Mouse (Mus musculus) T-helper 17 cell (primary cell): Measurements from ENCODE around the gene Sucla2.
"Not testable (repeated sequence)": the region's sequence is repeated elsewhere in the genome, so short reads cannot be mapped to it uniquely, and the experiment has no call there.

Source experiments
- in situ Hi-C, 2 experiments: fragments of 300-600 bp; cut with MboI, MseI; formaldehyde crosslinking; loops; 1 replicate in 1 of 2; 2 replicates in 1 of 2; pipeline ENCODE4 v1.15.1; 2025; ENCODE audit warnings: high pct_unique_total_duplicates in 2 of 2

Gene Sucla2

GRCm38 (mm10) chr14:73607732-73608131 is 82.6 kb downstream of the Sucla2 start:
- in situ Hi-C loops = no loop called here

GRCm38 (mm10) chr14:73608668-73609481 is 83.8 kb downstream of the Sucla2 start:
- in situ Hi-C loops = no loop called here

- in situ Hi-C loops = not testable (repeated sequence)
These were observed 89.8 kb downstream of the Sucla2 start for GRCm38 (mm10) chr14:73614961-73615360.

GRCm38 (mm10) chr14:73620880-73621279 is 95.8 kb downstream of the Sucla2 start:
- in situ Hi-C loops = no loop called here

- in situ Hi-C loops = no loop called here
These were observed 97.9 kb downstream of the Sucla2 start for GRCm38 (mm10) chr14:73622988-73623387.

- in situ Hi-C loops = no loop called here
These were observed 100.3 kb downstream of the Sucla2 start for GRCm38 (mm10) chr14:73625469-73625868.

GRCm38 (mm10) chr14:73631511-73631910 is 106.4 kb downstream of the Sucla2 start:
- in situ Hi-C loops = no loop called here

- in situ Hi-C loops = no loop called here
These were observed 107.6 kb downstream of the Sucla2 start for GRCm38 (mm10) chr14:73632648-73633263.

- in situ Hi-C loops = no loop called here
These were observed 109.2 kb downstream of the Sucla2 start for GRCm38 (mm10) chr14:73634356-73634755.

GRCm38 (mm10) chr14:73637460-73637859 is 112.3 kb downstream of the Sucla2 start:
- in situ Hi-C loops = no loop called here
